Mouse (Mus musculus) heart, adult 8-10 months (tissue): Measurements from ENCODE around the gene Tcl1. TPM values are rescaled to one million over a fixed set of nuclear protein-coding genes. Genes with fewer than 3 reads are reported as not detected.
"Not testable (repeated sequence)": the region's sequence is repeated elsewhere in the genome, so short reads cannot be mapped to it uniquely, and the experiment has no call there.

ENCODE experiments used
- DNase-seq: peaks from one replicate; pipeline ENCODE4 v3.0.0; 2022; ENCODE audit warnings: low spot score
- total RNA-seq, 4 experiments: library from RNA; stranded (reverse); gene quantifications; 2 replicates each; pipeline ENCODE4 v1.2.4; 2022

Tcl1 gene
- total RNA-seq = not detected

- DNase-seq = no peak
These were observed at the start of gene Tcl1 for GRCm38 (mm10) chr12:105222601-105223319. TSS of gene Tcl1 (minus strand) at chr12:105222793.

- no peak for DNase-seq
These were observed 48.7 kb upstream of the Tcl1 start for GRCm38 (mm10) chr12:105271016-105271965.

GRCm38 (mm10) chr12:105267076-105267475, 44.5 kb upstream of the Tcl1 start:
- no peak for DNase-seq

- no peak for DNase-seq
These were observed 43.5 kb upstream of the Tcl1 start for GRCm38 (mm10) chr12:105266096-105266495.

GRCm38 (mm10) chr12:105259221-105259620, 36.6 kb upstream of the Tcl1 start:
- DNase-seq = no peak

GRCm38 (mm10) chr12:105258787-105259186, 36.2 kb upstream of the Tcl1 start:
- DNase-seq = no peak

GRCm38 (mm10) chr12:105253796-105254195, 31.2 kb upstream of the Tcl1 start:
- no peak for DNase-seq

- no peak for DNase-seq
These were observed 26.2 kb upstream of the Tcl1 start for GRCm38 (mm10) chr12:105248763-105249233.

GRCm38 (mm10) chr12:105239060-105239459, 16.5 kb upstream of the Tcl1 start:
- no peak for DNase-seq

GRCm38 (mm10) chr12:105235091-105235490, 12.5 kb upstream of the Tcl1 start:
- DNase-seq = no peak

GRCm38 (mm10) chr12:105234362-105234761, 11.8 kb upstream of the Tcl1 start:
- DNase-seq = no peak

GRCm38 (mm10) chr12:105224621-105225320, 2.2 kb upstream of the Tcl1 start:
- no peak for DNase-seq

GRCm38 (mm10) chr12:105217101-105217760, 5.4 kb downstream of the Tcl1 start:
- no peak for DNase-seq

GRCm38 (mm10) chr12:105209231-105209630, 13.4 kb downstream of the Tcl1 start:
- DNase-seq = no peak

GRCm38 (mm10) chr12:105208441-105208840, 14.2 kb downstream of the Tcl1 start:
- DNase-seq = no peak

- DNase-seq = no peak
These were observed 15.5 kb downstream of the Tcl1 start for GRCm38 (mm10) chr12:105207071-105207470.

- DNase-seq = not testable (repeated sequence)
These were observed 20.9 kb downstream of the Tcl1 start, which contains the start of gene Tcl1b4 for GRCm38 (mm10) chr12:105201657-105202056. TSS of gene Tcl1b4 (plus strand) at chr12:105201957.

- not testable (repeated sequence) for DNase-seq
These were observed 22.7 kb downstream of the Tcl1 start for GRCm38 (mm10) chr12:105199684-105200497.

GRCm38 (mm10) chr12:105190743-105191142, 31.9 kb downstream of the Tcl1 start, which contains the start of gene Tcl1b3:
TSS of gene Tcl1b3 (plus strand) at chr12:105191043.
- not testable (repeated sequence) for DNase-seq

- DNase-seq = not testable (repeated sequence)
These were observed 33.6 kb downstream of the Tcl1 start for GRCm38 (mm10) chr12:105188980-105189379.
